Mouse (Mus musculus) liver (tissue): ENCODE results near the gene Fchsd2.
A peak's percentile ranks its signal among the peaks of the same experiment; 100 is the strongest.

Experiments used
- DNase-seq: peaks from one replicate; pipeline ENCODE4 v3.0.0-alpha.2; 2020; ENCODE audit warnings: mixed read lengths

Fchsd2 gene

GRCm38 (mm10) chr7:101092618-101093017 is at the start of gene Fchsd2:
Fchsd2 (plus strand) TSS chr7:101092863.
- peak; percentile 25 for DNase-seq

- DNase-seq, result no peak
Measured at GRCm38 (mm10) chr7:101043846-101044541, 48.7 kb upstream of the Fchsd2 start.

GRCm38 (mm10) chr7:101048247-101048646 is 44.4 kb upstream of the Fchsd2 start:
- DNase-seq, result no peak

- no peak for DNase-seq
Measured at GRCm38 (mm10) chr7:101049326-101050087, 43.2 kb upstream of the Fchsd2 start.

GRCm38 (mm10) chr7:101050724-101051550 is 41.7 kb upstream of the Fchsd2 start:
- no peak for DNase-seq

GRCm38 (mm10) chr7:101051551-101052221 is 41.0 kb upstream of the Fchsd2 start:
- DNase-seq, result peak; percentile 43

GRCm38 (mm10) chr7:101053136-101053535 is 39.5 kb upstream of the Fchsd2 start:
- no peak for DNase-seq

- no peak for DNase-seq
Measured at GRCm38 (mm10) chr7:101057309-101057708, 35.4 kb upstream of the Fchsd2 start.

GRCm38 (mm10) chr7:101059188-101059587 is 33.5 kb upstream of the Fchsd2 start:
- DNase-seq, result no peak

- peak; percentile 37 for DNase-seq
Measured at GRCm38 (mm10) chr7:101060476-101060875, 32.2 kb upstream of the Fchsd2 start.

- DNase-seq, result peak; percentile 78
Measured at GRCm38 (mm10) chr7:101061381-101061780, 31.3 kb upstream of the Fchsd2 start.

- no peak for DNase-seq
Measured at GRCm38 (mm10) chr7:101062246-101062645, 30.4 kb upstream of the Fchsd2 start.

GRCm38 (mm10) chr7:101063523-101063922 is 29.1 kb upstream of the Fchsd2 start:
- no peak for DNase-seq

- no peak for DNase-seq
Measured at GRCm38 (mm10) chr7:101064697-101065688, 27.7 kb upstream of the Fchsd2 start.

GRCm38 (mm10) chr7:101066009-101066408 is 26.7 kb upstream of the Fchsd2 start:
- DNase-seq, result no peak

- DNase-seq, result no peak
Measured at GRCm38 (mm10) chr7:101066650-101067346, 25.9 kb upstream of the Fchsd2 start.

GRCm38 (mm10) chr7:101067521-101067920 is 25.1 kb upstream of the Fchsd2 start:
- no peak for DNase-seq

- DNase-seq, result peak; percentile 47
Measured at GRCm38 (mm10) chr7:101069271-101069670, 23.4 kb upstream of the Fchsd2 start.

- no peak for DNase-seq
Measured at GRCm38 (mm10) chr7:101070406-101070805, 22.3 kb upstream of the Fchsd2 start.

- DNase-seq, result no peak
Measured at GRCm38 (mm10) chr7:101071020-101071419, 21.6 kb upstream of the Fchsd2 start.
